Mouse (Mus musculus): ENCODE data around the gene Gm20498. TPM values are rescaled to one million over a fixed set of nuclear protein-coding genes. Genes with fewer than 3 reads are reported as not detected.
A peak's percentile ranks its signal among the peaks of the same experiment; 100 is the strongest.

Gene Gm20498
- total RNA-seq, 2 experiments from 2014 or later = 25.3 to 27.0 TPM

- peak; percentile 44 for DNase-seq
These were observed 199.8 kb downstream of the Gm20498 start, which contains the start of gene Slc8a3 for GRCm38 (mm10) chr12:81332875-81333421. Gene Slc8a3, minus strand, starts transcription at chr12:81333180.

GRCm38 (mm10) chr12:81331937-81332874, 200.5 kb downstream of the Gm20498 start:
- DNase-seq = peak; percentile 45

- no peak for DNase-seq
These were observed 201.6 kb downstream of the Gm20498 start for GRCm38 (mm10) chr12:81331046-81331638.

DNA sequence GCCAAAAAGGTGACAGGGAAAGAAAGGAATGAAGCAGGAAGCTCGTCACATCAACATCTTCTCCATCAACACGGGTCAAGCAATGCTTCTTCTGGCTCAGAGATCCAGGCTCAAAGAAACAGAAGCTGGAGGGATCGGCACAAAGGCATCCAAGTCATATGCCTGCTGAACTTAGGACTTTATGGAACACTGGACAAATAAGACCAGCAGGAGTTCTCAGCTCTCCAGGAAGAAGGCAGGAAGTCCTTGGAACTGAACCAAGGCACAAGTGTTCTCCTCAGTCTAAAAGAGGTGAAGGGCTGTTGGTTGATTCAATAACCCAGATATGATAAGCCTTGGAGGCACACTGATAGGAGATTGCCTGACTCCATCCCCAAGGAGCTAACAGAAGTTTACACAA, 207.7 kb downstream of the Gm20498 start:
- DNase-seq = no peak

DNA sequence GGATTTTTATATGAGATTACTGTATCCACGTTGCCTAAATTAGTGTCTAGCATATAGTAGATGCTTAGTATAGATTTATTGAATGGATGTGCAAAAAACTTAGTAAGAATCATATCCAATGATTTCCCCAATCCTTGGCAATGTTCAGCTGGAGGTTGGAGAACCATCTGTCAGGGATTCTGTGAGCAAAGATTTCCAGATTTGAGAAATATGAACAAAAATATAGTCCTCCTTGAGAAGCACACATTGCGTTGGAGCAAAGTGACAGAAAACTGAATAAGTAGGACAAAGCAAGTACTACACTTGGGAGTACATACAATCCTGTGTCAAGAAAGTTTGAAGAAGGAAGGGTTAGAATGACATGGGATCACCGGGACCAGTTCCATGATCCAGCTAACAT, 208.6 kb downstream of the Gm20498 start:
- no peak for DNase-seq

- DNase-seq = no peak
These were observed 211.7 kb downstream of the Gm20498 start for GRCm38 (mm10) chr12:81321021-81321420.

DNA sequence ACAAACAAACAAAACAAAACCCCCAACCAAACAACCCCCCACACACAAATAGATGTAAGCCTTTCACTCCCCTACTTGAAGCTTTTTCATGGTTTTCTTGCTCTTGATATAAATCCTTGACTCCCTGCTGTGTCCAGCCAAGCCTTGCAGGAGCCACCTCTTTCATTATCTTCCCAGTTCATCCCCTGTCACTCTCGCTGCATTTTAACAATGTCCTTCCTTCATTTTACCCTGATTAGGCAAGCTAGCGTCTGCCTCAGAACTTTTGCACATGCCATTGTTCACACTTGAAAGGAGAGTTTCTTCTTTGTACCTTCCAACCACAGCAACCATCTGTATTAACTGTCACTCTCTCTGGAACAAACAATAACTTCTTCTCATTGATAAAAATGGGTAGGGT, 214.9 kb downstream of the Gm20498 start:
- no peak for DNase-seq

- no peak for DNase-seq
These were observed 216.8 kb downstream of the Gm20498 start for GRCm38 (mm10) chr12:81315953-81316352.

Other genes with a start within 250 kb of the Gm20498 start
- 10 to 100 TPM; 35.8 to 48.7 TPM for gene Slc8a3, start 199.7 kb downstream of the Gm20498 start, total RNA-seq (2021)
- gene Gm4787, start 153.4 kb downstream of the Gm20498 start, total RNA-seq (2021) = under 1 TPM; 0.66 to 0.90 TPM
- 1 to 10 TPM; 1.0 to 1.9 TPM for gene Adam4, start 111.0 kb downstream of the Gm20498 start, total RNA-seq (2021)
- gene Cox16, start 47.8 kb downstream of the Gm20498 start, total RNA-seq (2021) = 10 to 100 TPM; 73.1 to 96.1 TPM
- 10 to 100 TPM; 24.0 to 26.7 TPM for gene Synj2bp, start within 50 bp of the Gm20498 start, total RNA-seq (2021)
- gene Adam21, start 35.6 kb upstream of the Gm20498 start, total RNA-seq (2021) = under 1 TPM in 1 of 2 experiments, not detected in 1; 0.09 TPM
- gene Med6, start 62.1 kb upstream of the Gm20498 start, total RNA-seq (2021) = 10 to 100 TPM; 17.7 to 21.0 TPM
- gene Ttc9, start 98.3 kb upstream of the Gm20498 start, total RNA-seq (2021) = 10 to 100 TPM; 23.1 to 27.7 TPM
- under 1 TPM; 0.14 to 0.29 TPM for gene Map3k9, start 248.3 kb upstream of the Gm20498 start, total RNA-seq (2021)

Measured in gastrocnemius, postnatal 10 days (tissue).